Mouse (Mus musculus) G1E (cell line): ENCODE data around the gene Plekhj1.

ENCODE experiments used
- CTCF ChIP-seq: IDR thresholded peaks from 2 replicates; pipeline ENCODE4 v1.5.1; 2012; ENCODE audit warnings: low read depth, low read length, inconsistent platforms, mixed read lengths
- GATA1 ChIP-seq: IDR thresholded peaks from 2 replicates; pipeline ENCODE4 v1.6.1; 2012; ENCODE audit warnings: borderline replicate concordance, low read length, inconsistent platforms, mixed read lengths
- POLR2AphosphoS5 ChIP-seq: IDR thresholded peaks from 2 replicates; pipeline ENCODE4 v1.6.1; 2012; ENCODE audit warnings: low read depth, low read length, inconsistent platforms; ENCODE audit not compliant: insufficient replicate concordance

DNA sequence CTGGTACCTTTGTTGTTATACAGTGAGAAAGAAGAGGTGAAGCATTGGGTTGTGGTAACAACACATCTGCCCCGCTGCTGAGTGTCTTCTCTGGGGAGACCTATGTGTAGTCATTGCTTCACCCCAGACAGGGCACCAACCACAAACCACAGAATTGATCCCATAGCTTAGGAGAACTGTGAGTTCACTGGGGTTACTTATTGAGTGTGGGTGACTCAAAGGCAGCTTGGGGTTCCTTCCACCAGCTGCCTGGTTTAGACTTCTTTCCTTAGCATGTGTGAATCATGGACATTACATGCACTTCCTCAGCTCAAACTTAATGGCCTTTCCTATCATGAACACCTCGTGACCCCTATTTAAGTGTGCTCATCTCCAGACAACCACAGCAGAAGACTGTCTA is 34.9 kb downstream of the Plekhj1 start:
- TF ChIP-seq CTCF = no peak
- no peak for TF ChIP-seq POLR2AphosphoS5
- no peak for TF ChIP-seq GATA1
